Comparison of ENCODE assay signal across 23 mouse cellular contexts in genomic region chr9:51026952-51027351, GRCm38 (mm10). TPM values are rescaled to one million over a fixed set of nuclear protein-coding genes. Genes with fewer than 3 reads are reported as not detected.
"Had no signal": no experiment of that assay in that cellular context is flagged by ENCODE, and none has a peak within 500 bp of the region (broad histone marks: within the 10 kb centered on the region; RNA-seq: fewer than 3 reads in every experiment).

No protein-coding gene starts in this region.

- H3K27me3 ChIP-seq: lung, embryonic 15.5 days; megakaryocyte, embryonic 14.5 days had no signal

- H3K27ac ChIP-seq: limb, embryonic 12.5 days; liver, embryonic 13.5 days; lung, embryonic 15.5 days; macrophage had no signal

- H3K4me1 ChIP-seq: liver, embryonic 13.5 days; lung, embryonic 15.5 days had no signal

- DNase-seq: kidney, adult 2 months; kidney, postnatal 36 days; layer of hippocampus, adult 9-11 months; layer of hippocampus, postnatal 36 days; liver; liver, embryonic 13.5 days; liver, postnatal 0 days; lung, postnatal 14 days; right cerebral cortex, postnatal 4 days; spleen, adult 18-20 months; thymus, postnatal 4 days had no signal

- H3K9ac ChIP-seq: limb, embryonic 12.5 days; liver, embryonic 13.5 days; liver, postnatal 0 days; lung, embryonic 15.5 days had no signal

- ATAC-seq: liver, postnatal 0 days; midbrain, embryonic 16.5 days had no signal

- H3K36me3 ChIP-seq: limb, embryonic 12.5 days; liver, embryonic 13.5 days; lung, embryonic 15.5 days had no signal

- H3K4me3 ChIP-seq: limb, embryonic 12.5 days; liver, embryonic 13.5 days; lung, embryonic 15.5 days; megakaryocyte, embryonic 14.5 days had no signal

- H3K9me3 ChIP-seq: limb, embryonic 12.5 days; liver, embryonic 13.5 days; lung, embryonic 15.5 days; megakaryocyte, embryonic 14.5 days had no signal

- H3K4me2 ChIP-seq: limb, embryonic 12.5 days; liver, embryonic 13.5 days; lung, embryonic 15.5 days; midbrain, embryonic 11.5 days had no signal

RNA-seq across cellular contexts. Expression of gene Btg4, which starts 33.7 kb away (rescaled TPM):
- total RNA-seq: layer of hippocampus, adult 18-20 months; layer of hippocampus, postnatal 36 days; left cerebral cortex, adult 8-10 months; left cerebral cortex, postnatal 36 days had no signal
- polyA plus RNA-seq: kidney, adult 2 months; kidney, embryonic 16.5 days; limb, embryonic 12.5 days; liver, embryonic 13.5 days; liver, postnatal 0 days; lung, embryonic 15.5 days; macrophage; midbrain, embryonic 11.5 days; midbrain, embryonic 16.5 days; neural tube, embryonic 14.5 days; stomach, embryonic 14.5 days had no signal
